Mouse (Mus musculus) liver, embryonic 14.5 days (tissue): ENCODE measurements at regions not wholly inside any gene's neighbourhood (a gene's known extent, or its start where the extent isn't known, plus 50 kb on each side); places are given as distances from the start of the nearest gene placed in this dataset.

Experiments used
- ATAC-seq: fragments of 200-750 bp; cut with Nextera tagmentation; 2 replicates; pipeline ENCODE4 v1.8.0; 2017; ENCODE audit warnings: moderate number of reproducible peaks, mild to moderate bottlenecking, moderate library complexity; ENCODE audit not compliant: insufficient read depth
- DNase-seq, 3 experiments: peaks; one replicate each; pipeline ENCODE4 v3.0.0-alpha.2; 2012 to 2013; ENCODE audit warnings: low read depth in 3 of 3, low spot score in 3 of 3
- H3K27ac ChIP-seq: fragments of 300-500 bp; sonication (generic); 2 replicates; pipeline ENCODE4 v1.5.1; 2014; ENCODE audit warnings: moderate library complexity, mild to moderate bottlenecking, control low read depth, inconsistent platforms
- H3K27me3 ChIP-seq: fragments of 300-500 bp; sonication (generic); 2 replicates; pipeline ENCODE4 v1.6.1; 2014; ENCODE audit warnings: mild to moderate bottlenecking, low read length, moderate library complexity; ENCODE audit not compliant: control insufficient read depth, insufficient read depth
- H3K36me3 ChIP-seq: fragments of 300-500 bp; sonication (generic); replicated peaks from 2 replicates; pipeline ENCODE4 v1.6.1; 2014; ENCODE audit warnings: low read depth; ENCODE audit not compliant: control insufficient read depth, insufficient read depth
- H3K4me1 ChIP-seq, 2 experiments: fragments of 200-500 bp in 1 of 2; fragments of 300-500 bp in 1 of 2; sonication (generic) in 1 of 2; replicated peaks; 2 replicates each; pipeline ENCODE4 v1.6.1; 2012 to 2014; ENCODE audit warnings: antibody characterized with exemption in 1 of 2, inconsistent platforms in 1 of 2, low read length in 1 of 2; ENCODE audit not compliant: control insufficient read depth in 2 of 2, insufficient read depth in 2 of 2
- H3K4me2 ChIP-seq: fragments of 300-500 bp; sonication (generic); 2 replicates; pipeline ENCODE4 v1.6.1; 2014; ENCODE audit warnings: low read depth, mild to moderate bottlenecking, control low read depth, moderate library complexity
- H3K4me3 ChIP-seq, 2 experiments: fragments of 200-500 bp in 1 of 2; fragments of 300-500 bp in 1 of 2; sonication (generic) in 1 of 2; 2 replicates each; pipeline ENCODE4 v1.5.1; 2012 to 2014; ENCODE audit warnings: low read depth in 2 of 2, low read length in 2 of 2, mild to moderate bottlenecking in 2 of 2, control low read depth in 1 of 2, inconsistent platforms in 1 of 2, moderate library complexity in 1 of 2; ENCODE audit not compliant: insufficient read depth in 1 of 2
- H3K9ac ChIP-seq: fragments of 300-500 bp; sonication (generic); replicated peaks from 2 replicates; pipeline ENCODE4 v1.6.1; 2014; ENCODE audit warnings: mild to moderate bottlenecking, control low read depth, moderate library complexity
- H3K9me3 ChIP-seq: fragments of 300-500 bp; sonication (generic); 2 replicates; pipeline ENCODE4 v1.6.1; 2016; ENCODE audit warnings: low read length, mixed read lengths; ENCODE audit not compliant: control insufficient read depth
- CTCF ChIP-seq: IDR thresholded peaks from 2 replicates; pipeline ENCODE4 v1.5.1; 2016; ENCODE audit warnings: antibody characterized with exemption, low read depth, control low read depth
- EP300 ChIP-seq: IDR thresholded peaks from 2 replicates; pipeline ENCODE4 v1.6.1; 2016; ENCODE audit warnings: antibody characterized with exemption, low read depth
- WGBS: fragments of 180-500 bp; shearing (Covaris S2); extraction: QIAGEN DNeasy Blood & Tissue Kit; methylation state at CpG from one replicate; pipeline ENCODE4 v1.1.7; 2014; ENCODE audit not compliant: insufficient replicate concordance; 5-methylcytosine and 5-hydroxymethylcytosine counted together

GRCm38 (mm10) chr8:26362366-26362765, 243.0 kb downstream of the Gm45692 start:
- H3K9me3 ChIP-seq = no peaks in the 10 kb centered on the region
- no peak overlapping the region for H3K4me2 ChIP-seq
- TF ChIP-seq EP300 (no peak), CTCF (no peak)
- H3K4me3 ChIP-seq = no peak overlapping the region
- WGBS = 59% methylated on average over 5 of the region's 5 CpGs
- ATAC-seq (no peak), DNase-seq (no peak)
- H3K27ac ChIP-seq = no peak overlapping the region
- no peaks in the 10 kb centered on the region for H3K27me3 ChIP-seq
- no peak overlapping the region for H3K9ac ChIP-seq
- no peaks in the 10 kb centered on the region for H3K4me1 ChIP-seq
- H3K36me3 ChIP-seq = no peaks in the 10 kb centered on the region

- 63% methylated on average over 4 of the region's 4 CpGs for WGBS
- Histone ChIP-seq H3K4me2 (no peak overlapping the region), H3K27ac (no peak overlapping the region), H3K27me3 (no peaks in the 10 kb centered on the region), H3K4me3 (no peak overlapping the region), H3K9me3 (no peaks in the 10 kb centered on the region), H3K9ac (no peak overlapping the region), H3K4me1 (no peaks in the 10 kb centered on the region), H3K36me3 (no peaks in the 10 kb centered on the region)
- ATAC-seq (no peak), DNase-seq (no peak)
- no peak for TF ChIP-seq EP300
- no peak for TF ChIP-seq CTCF
Measured at GRCm38 (mm10) chr8:26363616-26364015, 244.3 kb downstream of the Gm45692 start.

DNA sequence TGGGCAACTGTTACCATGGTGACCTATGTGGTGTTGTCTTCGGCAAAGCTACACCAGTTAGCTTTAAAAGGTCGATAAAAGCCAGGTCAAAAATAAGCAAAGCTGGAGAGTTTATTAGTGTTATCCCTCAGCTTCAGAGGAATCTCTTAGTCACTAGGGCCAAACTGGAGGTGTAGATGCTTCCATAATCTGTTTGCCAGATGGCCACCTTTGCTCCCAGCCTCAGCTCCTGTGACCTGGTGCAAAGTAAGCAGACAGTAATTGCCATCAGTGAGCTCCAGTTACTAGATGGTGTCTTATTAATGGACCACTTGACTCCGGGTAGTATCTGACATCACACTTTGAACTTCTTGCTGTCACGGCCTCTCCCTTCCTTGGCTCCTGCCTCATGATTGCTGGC, 245.3 kb downstream of the Gm45692 start:
- no peak overlapping the region for H3K27ac ChIP-seq
- H3K4me1 ChIP-seq = no peaks in the 10 kb centered on the region
- no peak for TF ChIP-seq CTCF
- 51% methylated on average over 4 of the region's 4 CpGs for WGBS
- no peak overlapping the region for H3K9ac ChIP-seq
- H3K4me2 ChIP-seq = no peak overlapping the region
- no peaks in the 10 kb centered on the region for H3K9me3 ChIP-seq
- DNase-seq (no peak), ATAC-seq (no peak)
- H3K4me3 ChIP-seq = no peak overlapping the region
- no peaks in the 10 kb centered on the region for H3K27me3 ChIP-seq
- no peaks in the 10 kb centered on the region for H3K36me3 ChIP-seq

- no peak overlapping the region for H3K9ac ChIP-seq
- no peaks in the 10 kb centered on the region for H3K27me3 ChIP-seq
- H3K9me3 ChIP-seq = no peaks in the 10 kb centered on the region
- no peak for TF ChIP-seq EP300
- TF ChIP-seq CTCF = peak; percentile 57; the same call in 1 of the 2 replicates
- 16% methylated on average over 3 of the region's 3 CpGs for WGBS
- peak in 2 of 3 experiments; percentile 7 to 13 for DNase-seq
- no peaks in the 10 kb centered on the region for H3K4me1 ChIP-seq
- no peak overlapping the region for H3K27ac ChIP-seq
- H3K36me3 ChIP-seq = no peaks in the 10 kb centered on the region
- H3K4me3 ChIP-seq = no peak overlapping the region
- H3K4me2 ChIP-seq = no peak overlapping the region
- no peak for ATAC-seq
Measured at GRCm38 (mm10) chr8:26380668-26381067, 261.3 kb downstream of the Gm45692 start.

DNA sequence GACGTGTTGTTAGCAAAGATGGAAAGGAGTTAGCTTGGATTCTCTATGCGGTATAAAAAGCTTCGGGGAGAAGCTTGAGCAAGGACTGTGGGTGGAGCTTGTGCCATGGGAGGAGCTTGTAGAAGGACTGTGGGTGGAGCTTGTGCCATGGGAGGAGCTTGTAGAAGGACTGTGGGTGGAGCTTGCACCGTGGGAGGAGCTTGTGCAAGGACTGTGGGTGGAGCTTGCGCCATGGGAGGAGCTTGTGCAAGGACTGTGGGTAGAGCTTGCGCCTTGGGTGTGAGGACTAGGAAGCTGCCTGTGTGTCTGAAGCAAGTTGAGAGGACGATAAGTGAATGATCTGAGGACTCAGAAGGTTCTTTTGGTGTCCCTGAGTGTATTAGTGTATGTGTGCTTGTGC, 263.1 kb downstream of the Gm45692 start:
- Histone ChIP-seq H3K4me3 (no peak overlapping the region), H3K4me2 (no peak overlapping the region), H3K9ac (no peak overlapping the region), H3K4me1 (no peaks in the 10 kb centered on the region), H3K27ac (no peak overlapping the region), H3K27me3 (no peaks in the 10 kb centered on the region), H3K9me3 (no peaks in the 10 kb centered on the region), H3K36me3 (no peaks in the 10 kb centered on the region)
- DNase-seq = no peak
- TF ChIP-seq EP300 (no peak), CTCF (no peak)
- no peak for ATAC-seq
- WGBS = 77% methylated on average over 7 of the region's 7 CpGs

GRCm38 (mm10) chr8:26383886-26384285, 264.6 kb downstream of the Gm45692 start:
- Histone ChIP-seq H3K4me2 (no peak overlapping the region), H3K9ac (no peak overlapping the region), H3K27ac (no peak overlapping the region), H3K9me3 (no peaks in the 10 kb centered on the region), H3K36me3 (no peaks in the 10 kb centered on the region), H3K4me1 (no peaks in the 10 kb centered on the region), H3K4me3 (no peak overlapping the region), H3K27me3 (no peaks in the 10 kb centered on the region)
- ATAC-seq (no peak), DNase-seq (no peak)
- no peak for TF ChIP-seq EP300
- TF ChIP-seq CTCF = no peak
- WGBS = 28% methylated on average over 3 of the region's 3 CpGs
